ENCODE assay signal across 9 mouse cellular contexts in the genomic region with DNA sequence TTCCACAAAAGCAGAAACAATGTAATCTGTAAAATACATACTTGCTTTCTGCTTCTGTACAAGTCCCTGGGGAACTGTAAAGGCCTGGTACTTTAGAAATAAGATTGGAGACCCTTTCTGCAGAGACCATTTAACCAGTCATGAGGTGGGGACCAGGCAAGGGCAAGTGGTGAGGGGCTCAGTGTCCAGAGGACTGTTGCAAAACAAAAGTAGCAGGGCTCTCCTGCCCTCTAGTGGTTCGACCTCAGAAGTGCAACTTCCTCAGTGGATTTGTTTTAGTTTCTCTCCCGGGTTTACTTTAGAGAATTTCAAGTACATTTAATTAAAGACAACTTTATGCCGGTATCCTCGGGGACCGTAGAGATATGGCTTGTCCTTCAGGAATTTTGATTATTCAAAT.
DNase-seq lines count a peak whose midpoint lies in the region; ATAC-seq and TF ChIP-seq lines count a peak whose summit lies in the region.
"Had no signal": no experiment of that assay in that cellular context is flagged by ENCODE, and none has a peak within 500 bp of the region (broad histone marks: within the 10 kb centered on the region; RNA-seq: fewer than 3 reads in every experiment).

No protein-coding gene starts in this region.

- no peak overlapping the region for H3K9ac ChIP-seq in heart, embryonic 13.5 days
- no peak overlapping the region for H3K9ac ChIP-seq in heart, embryonic 11.5 days (ENCODE audit: low read depth, low read length)
- H3K9ac ChIP-seq in hindbrain, embryonic 14.5 days, result no peak overlapping the region
- no peak overlapping the region for H3K9ac ChIP-seq in midbrain, postnatal 0 days (replicated peaks; ENCODE audit: low read length, poor library complexity, severe bottlenecking)
- H3K9ac ChIP-seq: limb, embryonic 13.5 days had no signal

- 9% methylated on average over 5 of the region's 5 CpGs for WGBS in heart, embryonic 13.5 days
- WGBS in heart, embryonic 11.5 days (ENCODE audit: insufficient replicate concordance), result 18% methylated on average over 5 of the region's 5 CpGs
- WGBS in hindbrain, embryonic 14.5 days, result 9% methylated on average over 5 of the region's 5 CpGs
- 12% methylated on average over 5 of the region's 5 CpGs for WGBS in midbrain, postnatal 0 days

- H3K4me2 ChIP-seq in heart, embryonic 13.5 days, result peak overlapping the region; percentile 32
- H3K4me2 ChIP-seq in heart, embryonic 11.5 days, result no peak overlapping the region
- no peak overlapping the region for H3K4me2 ChIP-seq in hindbrain, embryonic 14.5 days (replicated peaks)
- H3K4me2 ChIP-seq in midbrain, postnatal 0 days (ENCODE audit: low read depth, low read length, poor library complexity, severe bottlenecking), result no peak overlapping the region
- H3K4me2 ChIP-seq: limb, embryonic 13.5 days had no signal

- no peak for ATAC-seq in heart, embryonic 13.5 days (ENCODE audit: extremely low read depth, insufficient number of reproducible peaks, low FRiP score, low TSS enrichment)
- ATAC-seq in heart, embryonic 11.5 days (replicated peaks; ENCODE audit: insufficient number of reproducible peaks, low FRiP score, low TSS enrichment), result no peak
- peak; percentile 70; the same call in 1 of the 2 replicates for ATAC-seq in hindbrain, embryonic 14.5 days (ENCODE audit: low FRiP score)
- ATAC-seq in midbrain, postnatal 0 days (ENCODE audit: low FRiP score), result no peak

- H3K27me3 ChIP-seq in heart, embryonic 13.5 days (replicated peaks), result no peaks in the 10 kb centered on the region
- H3K27me3 ChIP-seq in heart, embryonic 11.5 days (ENCODE audit: control insufficient read depth, insufficient read depth, low read length), result no peaks in the 10 kb centered on the region
- H3K27me3 ChIP-seq in hindbrain, embryonic 14.5 days (ENCODE audit: control insufficient read depth, insufficient read depth, low read length), result no peaks in the 10 kb centered on the region
- no peaks in the 10 kb centered on the region for H3K27me3 ChIP-seq in midbrain, postnatal 0 days (ENCODE audit: insufficient read depth, low read length)
- H3K27me3 ChIP-seq: limb, embryonic 13.5 days had no signal

- peak; percentile 18 to 78 for DNase-seq in adrenal gland, adult (ENCODE audit: inconsistent age in 2 of 2, low spot score in 1 of 2)
- DNase-seq in embryo, embryonic 11.5 days (ENCODE audit: low read depth, low spot score), result peak; percentile 35
- DNase-seq in hindbrain, embryonic 14.5 days (ENCODE audit: low spot score), result peak; percentile 77
- peak; percentile 6 to 28 for DNase-seq in left cerebral cortex, adult 8-10 months (ENCODE audit: low spot score in 2 of 2)
- peak; percentile 58 for DNase-seq in midbrain, postnatal 0 days (ENCODE audit: low spot score)
- DNase-seq in urinary bladder, postnatal 25 days (ENCODE audit: low spot score), result peak; percentile 52

- TF ChIP-seq CTCF in midbrain, postnatal 0 days (IDR thresholded peaks at IDR 0.05), result peak; percentile 74

- H3K27ac ChIP-seq in heart, embryonic 13.5 days (replicated peaks), result no peak overlapping the region
- no peak overlapping the region for H3K27ac ChIP-seq in heart, embryonic 11.5 days (ENCODE audit: low read depth, low read length)
- H3K27ac ChIP-seq in hindbrain, embryonic 14.5 days, result no peak overlapping the region
- no peak overlapping the region for H3K27ac ChIP-seq in midbrain, postnatal 0 days (ENCODE audit: low read depth, low read length)
- H3K27ac ChIP-seq: limb, embryonic 13.5 days had no signal

- H3K4me3 ChIP-seq in heart, embryonic 13.5 days, result no peak overlapping the region
- no peak overlapping the region for H3K4me3 ChIP-seq in heart, embryonic 11.5 days (ENCODE audit: low read depth, low read length)
- no peak overlapping the region for H3K4me3 ChIP-seq in hindbrain, embryonic 14.5 days (replicated peaks; ENCODE audit: low read length)
- no peak overlapping the region for H3K4me3 ChIP-seq in midbrain, postnatal 0 days (ENCODE audit: low read depth, low read length)
- H3K4me3 ChIP-seq: limb, embryonic 13.5 days had no signal

- H3K9me3 ChIP-seq in heart, embryonic 13.5 days, result no peaks in the 10 kb centered on the region
- no peaks in the 10 kb centered on the region for H3K9me3 ChIP-seq in heart, embryonic 11.5 days (replicated peaks; ENCODE audit: control insufficient read depth, low read length)
- no peaks in the 10 kb centered on the region for H3K9me3 ChIP-seq in hindbrain, embryonic 14.5 days (ENCODE audit: control insufficient read depth, low read length)
- H3K9me3 ChIP-seq in midbrain, postnatal 0 days (ENCODE audit: low read length), result no peaks in the 10 kb centered on the region
- H3K9me3 ChIP-seq: limb, embryonic 13.5 days had no signal

- peaks cover 2% of the 10 kb centered on the region; the same call in 1 of the 2 replicates for H3K4me1 ChIP-seq in heart, embryonic 13.5 days
- H3K4me1 ChIP-seq in heart, embryonic 11.5 days (ENCODE audit: control insufficient read depth, insufficient read depth, low read length), result no peaks in the 10 kb centered on the region
- no peaks in the 10 kb centered on the region for H3K4me1 ChIP-seq in hindbrain, embryonic 14.5 days (replicated peaks; ENCODE audit: control insufficient read depth, insufficient read depth, low read length)
- H3K4me1 ChIP-seq in midbrain, postnatal 0 days (ENCODE audit: insufficient read depth, low read length), result no peaks in the 10 kb centered on the region

- no peaks in the 10 kb centered on the region for H3K36me3 ChIP-seq in heart, embryonic 13.5 days
- no peaks in the 10 kb centered on the region for H3K36me3 ChIP-seq in heart, embryonic 11.5 days (ENCODE audit: control insufficient read depth, insufficient read depth, low read length)
- no peaks in the 10 kb centered on the region for H3K36me3 ChIP-seq in hindbrain, embryonic 14.5 days (replicated peaks; ENCODE audit: control insufficient read depth, insufficient read depth)
- no peaks in the 10 kb centered on the region for H3K36me3 ChIP-seq in midbrain, postnatal 0 days (ENCODE audit: insufficient read depth, low read length)
- H3K36me3 ChIP-seq: limb, embryonic 13.5 days had no signal

Comparison
In these comparisons a context has a peak if more than half of its experiments do, and no peak if none do; other contexts are left out.
1. DNase-seq: peak in every context shown above with its lines; median percentile 77 in hindbrain, embryonic 14.5 days; 58 in midbrain, postnatal 0 days; 52 in urinary bladder, postnatal 25 days; 48 in adrenal gland, adult; 35 in embryo, embryonic 11.5 days; 17 in left cerebral cortex, adult 8-10 months.